Mouse (Mus musculus) thymus, adult 2 months (tissue): ENCODE results near the gene Slc32a1. TPM values are rescaled to one million over a fixed set of nuclear protein-coding genes. Genes with fewer than 3 reads are reported as not detected.

ENCODE experiments used
- DNase-seq: peaks from one replicate; pipeline ENCODE4 v3.0.0; 2021
- H3K27ac ChIP-seq: fragments of 200-500 bp; 2 replicates; pipeline ENCODE4 v1.5.1; 2012; ENCODE audit warnings: low read length, control low read depth; ENCODE audit not compliant: control insufficient read depth, insufficient read depth
- H3K27me3 ChIP-seq: fragments of 200-500 bp; 2 replicates; pipeline ENCODE4 v1.6.1; 2012; ENCODE audit warnings: mild to moderate bottlenecking, low read length, moderate library complexity, mixed read lengths; ENCODE audit not compliant: control insufficient read depth, insufficient read depth
- H3K36me3 ChIP-seq: fragments of 200-500 bp; 2 replicates; pipeline ENCODE4 v1.6.1; 2012; ENCODE audit warnings: mild to moderate bottlenecking, low read length, moderate library complexity; ENCODE audit not compliant: control insufficient read depth, insufficient read depth
- H3K4me1 ChIP-seq: fragments of 200-500 bp; replicated peaks from 2 replicates; pipeline ENCODE4 v1.6.1; 2012; ENCODE audit warnings: low read length; ENCODE audit not compliant: control insufficient read depth, insufficient read depth
- H3K4me3 ChIP-seq: fragments of 200-500 bp; 2 replicates; pipeline ENCODE4 v1.5.1; 2012; ENCODE audit warnings: mild to moderate bottlenecking, low read length, control low read depth, moderate library complexity; ENCODE audit not compliant: control insufficient read depth, insufficient read depth
- CTCF ChIP-seq: fragments of 200-500 bp; IDR thresholded peaks from 2 replicates; pipeline ENCODE4 v1.5.1; 2012; ENCODE audit warnings: mild to moderate bottlenecking, control low read depth, low read length, moderate library complexity, borderline replicate concordance; ENCODE audit not compliant: control insufficient read depth, poor library complexity, insufficient read depth; ENCODE audit errors: extremely low read depth
- POLR2A ChIP-seq: fragments of 200-500 bp; IDR thresholded peaks from 2 replicates; pipeline ENCODE4 v1.6.1; 2012; ENCODE audit warnings: mild to moderate bottlenecking, low read length, control low read depth, moderate library complexity; ENCODE audit not compliant: control insufficient read depth, poor library complexity, insufficient read depth; ENCODE audit errors: extremely low read depth
- whole genome bisulfite sequencing: fragments of 180-500 bp; shearing (Covaris S2); methylation state at CpG from one replicate; pipeline ENCODE4 v1.1.7; 2018; 5-methylcytosine and 5-hydroxymethylcytosine counted together
- polyA plus RNA-seq: library from polyadenylated mRNA; depleted of rRNA; stranded (reverse); fragments of >200 nt; gene quantifications from 2 replicates; pipeline ENCODE4 v1.2.3, GENCODE M21; 2012

Slc32a1 gene
- polyA plus RNA-seq, 1 experiment, result 0.11 TPM

DNA sequence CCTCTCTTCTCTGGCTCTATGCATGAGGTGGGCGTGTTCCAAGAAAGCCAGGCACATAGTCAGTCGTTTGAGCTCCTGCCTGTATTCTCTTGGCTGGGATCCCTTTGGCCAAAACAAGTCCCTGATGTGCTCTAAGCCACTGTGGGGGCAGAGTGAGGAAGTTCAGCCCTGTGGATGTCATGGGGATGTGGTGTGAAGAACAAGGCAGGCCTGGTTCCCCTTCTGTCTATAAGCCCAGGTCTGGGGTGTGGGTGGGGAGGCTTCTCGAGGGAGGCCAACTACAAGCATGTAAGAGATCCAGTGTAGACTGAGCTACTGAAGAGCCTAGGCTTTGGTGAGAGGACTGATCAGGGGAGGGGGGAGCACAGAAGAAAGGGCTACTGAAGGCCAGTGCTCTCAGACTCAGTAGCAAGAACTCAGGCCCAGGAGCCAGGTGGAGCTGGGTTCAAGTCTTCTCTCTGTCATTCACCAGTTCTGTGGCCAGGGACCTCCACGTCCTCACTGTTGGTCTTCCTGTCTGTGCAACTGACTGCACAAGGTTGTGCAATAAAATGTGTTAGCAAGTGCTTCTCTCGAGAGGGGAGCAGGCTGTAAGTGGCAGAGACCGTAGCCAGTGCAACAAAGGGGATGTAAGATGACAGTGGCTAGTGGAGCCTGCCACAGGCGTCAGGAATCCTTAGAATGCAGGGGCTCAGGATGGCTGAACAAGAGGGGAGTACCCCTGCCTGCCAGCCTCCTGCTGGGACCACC lies 40.8 kb downstream of the Slc32a1 start:
- no peaks in the 10 kb centered on the region for H3K36me3 ChIP-seq
- no peaks in the 10 kb centered on the region for H3K27me3 ChIP-seq
- no peak for DNase-seq
- WGBS, result 64% methylated on average over 7 of the region's 7 CpGs
- no peak for TF ChIP-seq CTCF
- no peak for TF ChIP-seq POLR2A
- H3K4me1 ChIP-seq, result 0 out of 2 replicates have a peak, but pooled peaks cover 4% of the 10 kb centered on the region
- no peak overlapping the region for H3K27ac ChIP-seq
- no peak overlapping the region for H3K4me3 ChIP-seq

GRCm38 (mm10) chr2:158652985-158653384 lies 42.4 kb downstream of the Slc32a1 start:
- DNase-seq, result peak; percentile 79

GRCm38 (mm10) chr2:158654717-158655116 lies 44.1 kb downstream of the Slc32a1 start:
- H3K27ac ChIP-seq, result no peak overlapping the region
- no peak overlapping the region for H3K4me3 ChIP-seq
- DNase-seq, result no peak
- H3K27me3 ChIP-seq, result no peaks in the 10 kb centered on the region
- no peaks in the 10 kb centered on the region for H3K36me3 ChIP-seq
- TF ChIP-seq POLR2A (no peak), CTCF (no peak)
- 0 out of 2 replicates have a peak, but pooled peaks cover 4% of the 10 kb centered on the region for H3K4me1 ChIP-seq
- 62% methylated on average over 9 of the region's 9 CpGs for WGBS

More at GRCm38 (mm10) chr2:158652985-158653384, 42.4 kb downstream of the Slc32a1 start:
- H3K4me3 ChIP-seq, result no peak overlapping the region
- H3K27ac ChIP-seq, result no peak overlapping the region
- no peaks in the 10 kb centered on the region for H3K36me3 ChIP-seq
- 14% methylated on average over 4 of the region's 4 CpGs for WGBS
- H3K27me3 ChIP-seq, result no peaks in the 10 kb centered on the region
- 0 out of 2 replicates have a peak, but pooled peaks cover 4% of the 10 kb centered on the region for H3K4me1 ChIP-seq
- TF ChIP-seq POLR2A (no peak), CTCF (peak; percentile 74; the same call in 1 of the 2 replicates)

GRCm38 (mm10) chr2:158655806-158656205 lies 45.2 kb downstream of the Slc32a1 start:
- TF ChIP-seq CTCF (no peak), POLR2A (no peak)
- WGBS, result 94% methylated on average over 4 of the region's 4 CpGs

GRCm38 (mm10) chr2:158658822-158659221 lies 48.3 kb downstream of the Slc32a1 start:
- H3K4me3 ChIP-seq, result no peak overlapping the region
- H3K4me1 ChIP-seq, result 0 out of 2 replicates have a peak, but pooled peaks cover 4% of the 10 kb centered on the region
- H3K27ac ChIP-seq, result no peak overlapping the region
- no peak for DNase-seq
- H3K27me3 ChIP-seq, result no peaks in the 10 kb centered on the region
- no peak for TF ChIP-seq POLR2A
- no peak for TF ChIP-seq CTCF
- WGBS, result 51% methylated on average over 6 of the region's 6 CpGs
- H3K36me3 ChIP-seq, result no peaks in the 10 kb centered on the region

More at GRCm38 (mm10) chr2:158655806-158656205, 45.2 kb downstream of the Slc32a1 start:
- no peak overlapping the region for H3K4me3 ChIP-seq
- no peak overlapping the region for H3K27ac ChIP-seq
- no peaks in the 10 kb centered on the region for H3K27me3 ChIP-seq
- no peak for DNase-seq
- H3K4me1 ChIP-seq, result 0 out of 2 replicates have a peak, but pooled peaks cover 4% of the 10 kb centered on the region
- H3K36me3 ChIP-seq, result no peaks in the 10 kb centered on the region

DNA sequence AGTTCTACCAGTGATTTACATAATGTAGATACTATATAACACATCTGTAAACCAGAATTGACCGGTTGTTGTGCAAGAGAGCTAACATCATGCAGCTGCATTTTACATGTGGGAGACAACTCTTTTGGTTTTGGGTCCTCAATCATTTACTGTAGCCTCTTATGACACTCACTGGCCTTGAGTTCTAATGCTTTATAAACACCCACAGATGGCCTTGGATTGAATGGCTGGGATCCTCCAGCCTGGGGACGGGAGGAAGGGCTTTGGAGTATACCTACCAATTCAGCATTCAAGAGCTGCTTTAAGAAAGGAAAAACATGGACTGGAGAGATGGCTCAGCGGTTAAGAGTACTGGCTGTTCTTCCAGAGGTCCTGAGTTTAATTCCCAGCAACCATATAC lies 48.8 kb downstream of the Slc32a1 start:
- no peak overlapping the region for H3K27ac ChIP-seq
- 0 out of 2 replicates have a peak, but pooled peaks cover 4% of the 10 kb centered on the region for H3K4me1 ChIP-seq
- no peak overlapping the region for H3K4me3 ChIP-seq
- no peaks in the 10 kb centered on the region for H3K36me3 ChIP-seq
- no peaks in the 10 kb centered on the region for H3K27me3 ChIP-seq
- DNase-seq, result no peak
- 91% methylated on average over 3 of the region's 3 CpGs for WGBS
- TF ChIP-seq POLR2A, result no peak
- TF ChIP-seq CTCF, result no peak
